Mouse (Mus musculus): Measurements from ENCODE around the gene Daam2.

DNA sequence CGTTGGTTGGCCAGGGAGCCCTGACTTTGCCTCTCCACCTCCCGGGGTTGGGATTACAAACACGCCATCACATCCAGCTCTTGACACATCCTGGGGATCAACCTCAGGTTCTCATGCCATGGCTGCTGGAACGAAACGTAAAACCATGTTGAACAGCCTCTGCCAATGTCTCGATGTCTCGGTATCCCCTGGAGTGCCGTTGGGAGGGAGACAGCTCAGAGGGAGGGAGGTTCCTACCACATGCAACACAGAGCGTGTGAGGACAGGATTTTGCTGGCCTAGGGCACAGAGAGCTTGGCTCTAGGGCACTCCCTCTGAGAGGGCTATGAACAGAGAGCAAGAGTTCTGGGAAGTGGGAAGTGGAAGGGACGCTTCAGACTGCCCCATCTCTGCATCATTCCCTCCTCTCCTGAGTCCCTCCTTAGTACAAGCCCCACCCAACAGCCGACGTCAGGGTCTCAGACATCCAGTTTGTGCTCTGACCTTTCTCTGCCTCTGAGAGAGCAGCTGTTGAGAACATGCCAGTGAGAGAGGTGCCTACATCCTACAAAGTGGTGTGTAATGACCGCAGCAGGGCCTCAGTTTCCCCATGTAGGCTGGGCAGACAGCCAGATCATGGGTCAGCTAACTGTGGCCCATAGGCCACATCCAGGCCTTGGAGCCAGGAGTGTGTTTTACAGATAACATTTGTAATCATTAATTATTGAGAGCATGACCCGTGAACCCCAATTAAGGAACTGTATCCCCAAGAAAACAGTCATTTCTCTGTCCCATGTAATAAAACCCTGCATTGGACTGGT, 123.6 kb downstream of the Daam2 start:
- no peak for TF ChIP-seq CTCF (IDR thresholded peaks at IDR 0.05; ENCODE audit: low read depth, low read length)
- TF ChIP-seq POLR2A (IDR thresholded peaks at IDR 0.05; ENCODE audit: insufficient read depth, low read length): no peak
- TF ChIP-seq EP300 (IDR thresholded peaks at IDR 0.05; ENCODE audit: insufficient read depth, low read depth, low read length): no peak

Data from ES-Bruce4 (cell line).